Mouse (Mus musculus): ENCODE measurements around the gene Hgd. TPM values are rescaled to one million over a fixed set of nuclear protein-coding genes. Genes with fewer than 3 reads are reported as not detected.

Hgd gene
- polyA plus RNA-seq, 1 experiment from 2014 or later, result 0.21 TPM

- H3K36me3 ChIP-seq (ENCODE audit: control insufficient read depth, insufficient read depth, low read length), result peaks cover 2% of the 10 kb centered on the region; the same call in 1 of the 2 replicates
- DNase-seq (ENCODE audit: low spot score) (no peak), ATAC-seq (ENCODE audit: low FRiP score, low TSS enrichment) (no peak)
- H3K27ac ChIP-seq (replicated peaks), result no peak overlapping the region
- no peaks in the 10 kb centered on the region for H3K4me1 ChIP-seq (replicated peaks; ENCODE audit: control insufficient read depth, insufficient read depth)
- TF ChIP-seq CTCF (IDR thresholded peaks at IDR 0.05; ENCODE audit: low read depth), result no peak
- TF ChIP-seq EP300 (optimal IDR thresholded peaks at IDR 0.05), result no peak
- no peak overlapping the region for H3K4me2 ChIP-seq (replicated peaks; ENCODE audit: low read depth)
- no peak overlapping the region for H3K4me3 ChIP-seq (ENCODE audit: low read depth, low read length)
- H3K9ac ChIP-seq (ENCODE audit: low read length), result no peak overlapping the region
- H3K27me3 ChIP-seq (ENCODE audit: control insufficient read depth, insufficient read depth, low read length), result no peaks in the 10 kb centered on the region
- 92% methylated on average over 6 of the region's 6 CpGs for WGBS
- H3K9me3 ChIP-seq (ENCODE audit: control insufficient read depth, low read length), result no peaks in the 10 kb centered on the region
These were observed 17.5 kb upstream of the Hgd start for GRCm38 (mm10) chr16:37562414-37562813.

- Histone ChIP-seq H3K4me2 (replicated peaks; ENCODE audit: low read depth) (no peak overlapping the region), H3K4me3 (ENCODE audit: low read depth, low read length) (no peak overlapping the region), H3K4me1 (replicated peaks; ENCODE audit: control insufficient read depth, insufficient read depth) (no peaks in the 10 kb centered on the region), H3K36me3 (ENCODE audit: control insufficient read depth, insufficient read depth, low read length) (no peaks in the 10 kb centered on the region), H3K27ac (replicated peaks) (no peak overlapping the region), H3K9me3 (ENCODE audit: control insufficient read depth, low read length) (no peaks in the 10 kb centered on the region), H3K9ac (ENCODE audit: low read length) (no peak overlapping the region), H3K27me3 (ENCODE audit: control insufficient read depth, insufficient read depth, low read length) (no peaks in the 10 kb centered on the region)
- TF ChIP-seq CTCF (IDR thresholded peaks at IDR 0.05; ENCODE audit: low read depth), result no peak
- no peak for TF ChIP-seq EP300 (optimal IDR thresholded peaks at IDR 0.05)
- no peak for DNase-seq (ENCODE audit: low spot score)
- ATAC-seq (ENCODE audit: low FRiP score, low TSS enrichment), result no peak
- WGBS, result 90% methylated on average over 5 of the region's 5 CpGs
These were observed 17.0 kb upstream of the Hgd start for GRCm38 (mm10) chr16:37562961-37563360.

- TF ChIP-seq CTCF (IDR thresholded peaks at IDR 0.05; ENCODE audit: low read depth) (no peak), EP300 (optimal IDR thresholded peaks at IDR 0.05) (no peak)
- H3K9ac ChIP-seq (ENCODE audit: low read length), result no peak overlapping the region
- DNase-seq (ENCODE audit: low spot score) (no peak), ATAC-seq (ENCODE audit: low FRiP score, low TSS enrichment) (no peak)
- H3K27ac ChIP-seq (replicated peaks), result no peak overlapping the region
- H3K4me1 ChIP-seq (replicated peaks; ENCODE audit: control insufficient read depth, insufficient read depth), result no peaks in the 10 kb centered on the region
- H3K4me2 ChIP-seq (replicated peaks; ENCODE audit: low read depth), result no peak overlapping the region
- H3K9me3 ChIP-seq (ENCODE audit: control insufficient read depth, low read length), result no peaks in the 10 kb centered on the region
- no peaks in the 10 kb centered on the region for H3K27me3 ChIP-seq (ENCODE audit: control insufficient read depth, insufficient read depth, low read length)
- H3K36me3 ChIP-seq (ENCODE audit: control insufficient read depth, insufficient read depth, low read length), result no peaks in the 10 kb centered on the region; the same call in 1 of the 2 replicates
- no peak overlapping the region for H3K4me3 ChIP-seq (ENCODE audit: low read depth, low read length)
- WGBS, result 60% methylated on average over 1 of the region's 1 CpGs
These were observed 14.8 kb upstream of the Hgd start for GRCm38 (mm10) chr16:37565117-37565516.

- TF ChIP-seq CTCF (IDR thresholded peaks at IDR 0.05; ENCODE audit: low read depth) (no peak), EP300 (optimal IDR thresholded peaks at IDR 0.05) (no peak)
- WGBS, result 71% methylated on average over 6 of the region's 6 CpGs
- H3K9me3 ChIP-seq (ENCODE audit: control insufficient read depth, low read length), result no peaks in the 10 kb centered on the region
- no peak for ATAC-seq (ENCODE audit: low FRiP score, low TSS enrichment)
- H3K4me3 ChIP-seq (ENCODE audit: low read depth, low read length), result no peak overlapping the region
- no peaks in the 10 kb centered on the region for H3K4me1 ChIP-seq (replicated peaks; ENCODE audit: control insufficient read depth, insufficient read depth)
- no peaks in the 10 kb centered on the region for H3K27me3 ChIP-seq (ENCODE audit: control insufficient read depth, insufficient read depth, low read length)
- no peak overlapping the region for H3K9ac ChIP-seq (ENCODE audit: low read length)
- H3K4me2 ChIP-seq (replicated peaks; ENCODE audit: low read depth), result no peak overlapping the region
- H3K27ac ChIP-seq (replicated peaks), result no peak overlapping the region
- no peak for DNase-seq (ENCODE audit: low spot score)
- H3K36me3 ChIP-seq (ENCODE audit: control insufficient read depth, insufficient read depth, low read length), result no peaks in the 10 kb centered on the region; the same call in 1 of the 2 replicates
These were observed 13.8 kb upstream of the Hgd start for GRCm38 (mm10) chr16:37566107-37566506.

GRCm38 (mm10) chr16:37567113-37568050, 12.6 kb upstream of the Hgd start:
- no peaks in the 10 kb centered on the region for H3K27me3 ChIP-seq (ENCODE audit: control insufficient read depth, insufficient read depth, low read length)
- no peak overlapping the region for H3K4me3 ChIP-seq (ENCODE audit: low read depth, low read length)
- TF ChIP-seq EP300 (optimal IDR thresholded peaks at IDR 0.05) (no peak), CTCF (IDR thresholded peaks at IDR 0.05; ENCODE audit: low read depth) (no peak)
- WGBS, result 83% methylated on average over 12 of the region's 12 CpGs
- H3K9ac ChIP-seq (ENCODE audit: low read length), result no peak overlapping the region
- no peaks in the 10 kb centered on the region for H3K9me3 ChIP-seq (ENCODE audit: control insufficient read depth, low read length)
- no peak overlapping the region for H3K4me2 ChIP-seq (replicated peaks; ENCODE audit: low read depth)
- no peak overlapping the region for H3K27ac ChIP-seq (replicated peaks)
- ATAC-seq (ENCODE audit: low FRiP score, low TSS enrichment) (no peak), DNase-seq (ENCODE audit: low spot score) (no peak)
- no peaks in the 10 kb centered on the region; the same call in 1 of the 2 replicates for H3K36me3 ChIP-seq (ENCODE audit: control insufficient read depth, insufficient read depth, low read length)
- H3K4me1 ChIP-seq (replicated peaks; ENCODE audit: control insufficient read depth, insufficient read depth), result no peaks in the 10 kb centered on the region

- no peak for DNase-seq (ENCODE audit: low spot score)
- no peaks in the 10 kb centered on the region for H3K4me1 ChIP-seq (replicated peaks; ENCODE audit: control insufficient read depth, insufficient read depth)
- ATAC-seq (ENCODE audit: low FRiP score, low TSS enrichment), result no peak
- H3K4me2 ChIP-seq (replicated peaks; ENCODE audit: low read depth), result no peak overlapping the region
- 0 out of 2 replicates have a peak overlapping the region, but pooled peaks have one; percentile 13 for H3K27ac ChIP-seq (replicated peaks)
- H3K9ac ChIP-seq (ENCODE audit: low read length), result no peak overlapping the region
- no peaks in the 10 kb centered on the region for H3K9me3 ChIP-seq (ENCODE audit: control insufficient read depth, low read length)
- H3K36me3 ChIP-seq (ENCODE audit: control insufficient read depth, insufficient read depth, low read length), result no peaks in the 10 kb centered on the region; the same call in 1 of the 2 replicates
- WGBS, result 60% methylated on average over 3 of the region's 3 CpGs
- H3K27me3 ChIP-seq (ENCODE audit: control insufficient read depth, insufficient read depth, low read length), result no peaks in the 10 kb centered on the region
- H3K4me3 ChIP-seq (ENCODE audit: low read depth, low read length), result no peak overlapping the region
- TF ChIP-seq CTCF (IDR thresholded peaks at IDR 0.05; ENCODE audit: low read depth), result no peak
- TF ChIP-seq EP300 (optimal IDR thresholded peaks at IDR 0.05), result no peak
These were observed 8.4 kb upstream of the Hgd start for GRCm38 (mm10) chr16:37571554-37571953.

All from stomach, postnatal 0 days (tissue).